Mouse (Mus musculus) heart, embryonic 14.5 days (tissue): ENCODE measurements around the gene Tbp. TPM values are rescaled to one million over a fixed set of nuclear protein-coding genes. Genes with fewer than 3 reads are reported as not detected.

ENCODE experiments used
- ATAC-seq: fragments of 200-750 bp; cut with Nextera tagmentation; 2 replicates; pipeline ENCODE4 v1.8.0; 2017; ENCODE audit warnings: low read depth, moderate TSS enrichment; ENCODE audit not compliant: insufficient number of reproducible peaks, insufficient read depth, low FRiP score
- H3K27ac ChIP-seq, 2 experiments: fragments of 200-500 bp in 1 of 2; fragments of 300-500 bp in 1 of 2; sonication (generic) in 1 of 2; replicated peaks in 1 of 2; 2 replicates each; pipeline ENCODE4 v1.5.1; 2012 to 2014; ENCODE audit warnings: low read depth in 2 of 2, low read length in 2 of 2, control low read depth in 1 of 2, mild to moderate bottlenecking in 1 of 2, mixed read lengths in 1 of 2; ENCODE audit not compliant: control insufficient read depth in 1 of 2, insufficient read depth in 1 of 2
- H3K27me3 ChIP-seq: fragments of 300-500 bp; sonication (generic); 2 replicates; pipeline ENCODE4 v1.6.1; 2014; ENCODE audit warnings: mild to moderate bottlenecking, low read length, control low read depth; ENCODE audit not compliant: control insufficient read depth, insufficient read depth
- H3K36me3 ChIP-seq: fragments of 300-500 bp; sonication (generic); 2 replicates; pipeline ENCODE4 v1.6.1; 2014; ENCODE audit warnings: mild to moderate bottlenecking, control low read depth, low read length, mixed read lengths; ENCODE audit not compliant: control insufficient read depth, insufficient read depth
- H3K4me1 ChIP-seq, 2 experiments: fragments of 200-500 bp in 1 of 2; fragments of 300-500 bp in 1 of 2; sonication (generic) in 1 of 2; 2 replicates each; pipeline ENCODE4 v1.6.1; 2012 to 2014; ENCODE audit warnings: low read length in 2 of 2, control low read depth in 1 of 2, mixed read lengths in 1 of 2; ENCODE audit not compliant: control insufficient read depth in 2 of 2, insufficient read depth in 2 of 2
- H3K4me2 ChIP-seq: fragments of 300-500 bp; sonication (generic); 2 replicates; pipeline ENCODE4 v1.6.1; 2014; ENCODE audit warnings: mild to moderate bottlenecking, low read length
- H3K4me3 ChIP-seq, 2 experiments: fragments of 200-500 bp in 1 of 2; fragments of 300-500 bp in 1 of 2; sonication (generic) in 1 of 2; 2 replicates each; pipeline ENCODE4 v1.5.1; 2012 to 2014; ENCODE audit warnings: low read length in 2 of 2, mild to moderate bottlenecking in 2 of 2, control low read depth in 1 of 2, low read depth in 1 of 2, moderate library complexity in 1 of 2; ENCODE audit not compliant: control insufficient read depth in 1 of 2, insufficient read depth in 1 of 2
- H3K9ac ChIP-seq: fragments of 300-500 bp; sonication (generic); 2 replicates; pipeline ENCODE4 v1.6.1; 2014; ENCODE audit warnings: mild to moderate bottlenecking, low read length
- H3K9me3 ChIP-seq: fragments of 300-500 bp; sonication (generic); 2 replicates; pipeline ENCODE4 v1.6.1; 2016; ENCODE audit warnings: low read length, control low read depth; ENCODE audit not compliant: control insufficient read depth
- WGBS: fragments of 180-500 bp; shearing (Covaris S2); extraction: QIAGEN DNeasy Blood & Tissue Kit; methylation state at CpG from one replicate; pipeline ENCODE4 v1.1.7; 2014; 5-methylcytosine and 5-hydroxymethylcytosine counted together
- polyA plus RNA-seq: library from polyadenylated mRNA; unstranded; fragments of >200 nt; fragmentation: Nextera tagmentation; extraction: Ambion mirVana; gene quantifications from 2 replicates; pipeline ENCODE4 v1.2.1, GENCODE M21; 2014

The Tbp gene
- polyA plus RNA-seq, 1 experiment from 2014 or later = 32.1 TPM

DNA sequence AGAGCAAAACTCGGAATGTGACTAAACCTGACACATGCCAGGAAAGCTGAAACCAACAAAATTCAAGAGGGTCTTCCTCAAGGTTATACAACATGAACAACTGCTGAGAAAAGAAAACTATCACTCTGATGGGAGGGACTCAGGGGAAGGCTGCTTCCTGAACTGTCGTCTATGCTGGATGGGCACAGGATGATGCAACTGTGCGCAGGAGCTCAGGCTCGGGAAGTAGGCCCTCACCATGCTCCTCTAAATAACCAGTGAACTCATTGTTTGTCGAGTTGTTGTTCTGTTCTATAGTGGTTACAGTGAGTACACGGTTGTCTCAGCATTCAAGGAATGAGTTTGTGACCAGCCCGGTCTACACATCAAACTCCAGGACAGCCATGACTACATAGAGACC, 9.1 kb upstream of the Tbp start:
- no peak for ATAC-seq
- peaks cover 61% of the 10 kb centered on the region for H3K36me3 ChIP-seq
- H3K4me1 ChIP-seq = peaks cover 0 to 7% of the 10 kb centered on the region in 2 experiments; a peak in 1 of 4 replicates
- no peak overlapping the region for H3K9ac ChIP-seq
- H3K9me3 ChIP-seq = no peaks in the 10 kb centered on the region
- H3K4me3 ChIP-seq = no peak overlapping the region
- no peaks in the 10 kb centered on the region for H3K27me3 ChIP-seq
- 73% methylated on average over 7 of the region's 7 CpGs for WGBS
- H3K4me2 ChIP-seq = no peak overlapping the region
- peak overlapping the region in 1 of 2 experiments; percentile 2; a peak in 1 of 4 replicates for H3K27ac ChIP-seq

DNA sequence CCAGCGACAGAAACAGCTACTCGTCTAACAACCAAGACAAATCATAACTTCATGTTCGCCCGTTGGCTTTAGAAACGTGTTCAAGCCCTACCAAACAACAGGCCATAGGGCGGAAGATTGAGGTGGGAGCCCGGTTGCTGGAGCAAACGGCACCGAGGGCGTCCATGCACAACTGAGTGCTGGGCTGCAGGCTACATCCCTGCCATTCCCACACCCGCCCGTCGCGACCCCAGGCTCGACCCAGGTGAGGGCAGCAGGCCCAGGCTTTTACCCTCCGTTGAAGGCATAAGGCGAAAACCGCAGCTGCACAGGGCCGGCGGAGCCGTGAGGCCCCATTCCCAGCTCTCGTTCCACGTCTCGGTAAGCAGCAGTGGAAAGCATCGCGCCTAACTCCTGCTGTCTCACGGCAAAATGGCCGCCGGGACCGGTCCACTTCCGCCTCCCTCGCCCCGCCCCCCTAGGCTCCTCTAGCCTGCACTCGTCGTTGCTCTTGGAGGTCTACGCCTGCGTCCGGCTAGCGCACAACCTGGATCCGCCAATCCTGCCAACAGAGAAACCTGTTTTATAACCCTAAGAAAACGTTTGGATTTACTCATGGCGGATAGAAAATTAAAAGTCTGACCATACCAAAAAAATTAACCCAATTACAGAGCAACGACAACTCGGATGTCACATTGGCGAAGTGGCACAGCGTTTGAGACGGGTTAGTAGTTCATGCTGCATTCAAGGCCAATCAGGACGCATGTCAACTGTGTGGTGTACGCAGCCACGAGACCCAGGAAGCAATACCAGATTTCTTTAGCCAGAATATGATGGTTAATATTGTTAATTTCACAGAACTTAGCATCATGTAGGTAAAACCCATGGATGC, 1.6 kb upstream of the Tbp start:
- Histone ChIP-seq H3K4me3 (peak overlapping the region; percentile 78 to 87), H3K4me2 (peak overlapping the region; percentile 90), H3K36me3 (peaks cover 30% of the 10 kb centered on the region), H3K27me3 (no peaks in the 10 kb centered on the region), H3K4me1 (peaks cover 0 to 32% of the 10 kb centered on the region in 2 experiments; a peak in 3 of 4 replicates), H3K9me3 (no peaks in the 10 kb centered on the region), H3K27ac (peak overlapping the region; percentile 86 to 93), H3K9ac (peak overlapping the region; percentile 88)
- ATAC-seq = peak; percentile 91
- under 1% methylated on average over 50 of the region's 50 CpGs for WGBS

DNA sequence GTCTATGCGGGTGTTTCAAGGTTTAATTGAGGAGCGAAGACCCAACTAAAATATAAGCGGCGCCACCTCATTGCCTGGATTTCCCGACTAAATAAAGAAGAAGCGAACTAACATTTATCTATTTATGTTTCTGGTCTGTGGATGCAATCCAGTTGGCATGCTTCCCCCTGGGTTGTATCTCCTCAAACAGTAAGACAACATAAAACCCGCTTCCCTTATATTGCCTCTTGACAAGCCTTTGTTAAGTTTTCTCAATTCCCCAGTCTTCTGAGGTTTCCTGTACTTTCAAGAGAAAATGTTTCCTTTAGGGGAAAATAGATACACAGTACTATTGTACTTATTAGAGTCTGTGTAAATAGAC, 955 bp upstream of the Tbp start:
- H3K9ac ChIP-seq = peak overlapping the region; percentile 88
- 32% methylated on average over 7 of the region's 7 CpGs for WGBS
- H3K27me3 ChIP-seq = no peaks in the 10 kb centered on the region
- no peak for ATAC-seq
- H3K4me1 ChIP-seq = peaks cover 0 to 32% of the 10 kb centered on the region in 2 experiments; a peak in 3 of 4 replicates
- no peaks in the 10 kb centered on the region for H3K9me3 ChIP-seq
- H3K27ac ChIP-seq = peak overlapping the region; percentile 66 to 86; a peak in 2 of 4 replicates
- peak overlapping the region; percentile 78 to 87; a peak in 3 of 4 replicates for H3K4me3 ChIP-seq
- H3K4me2 ChIP-seq = peak overlapping the region; percentile 90
- peaks cover 30% of the 10 kb centered on the region for H3K36me3 ChIP-seq

DNA sequence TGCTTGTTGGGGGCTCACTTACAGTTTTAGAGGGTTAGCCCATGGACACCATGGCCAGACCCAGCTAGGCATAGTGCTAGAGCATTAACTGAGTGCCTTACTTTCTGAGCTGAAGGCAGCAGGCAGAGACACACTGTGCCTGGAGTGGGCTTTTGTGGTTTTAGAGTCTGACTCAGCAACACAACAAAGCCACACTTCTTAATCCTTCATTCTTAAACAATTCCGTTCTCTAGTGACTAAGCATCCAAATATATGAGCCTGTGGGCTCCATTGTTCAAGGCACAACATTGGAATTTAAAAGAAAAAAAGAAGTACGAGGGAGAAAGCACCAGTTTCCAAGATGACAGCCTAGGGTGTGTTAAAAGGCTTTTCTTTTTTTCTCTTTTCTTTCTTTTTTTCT, 11.0 kb downstream of the Tbp start:
- ATAC-seq = no peak
- H3K4me2 ChIP-seq = no peak overlapping the region
- WGBS = 96% methylated on average over 2 of the region's 2 CpGs
- H3K9me3 ChIP-seq = peaks cover 4% of the 10 kb centered on the region; the same call in 1 of the 2 replicates
- no peak overlapping the region for H3K9ac ChIP-seq
- H3K4me1 ChIP-seq = no peaks in the 10 kb centered on the region
- H3K27ac ChIP-seq = no peak overlapping the region
- peaks cover 99% of the 10 kb centered on the region for H3K36me3 ChIP-seq
- no peak overlapping the region for H3K4me3 ChIP-seq
- H3K27me3 ChIP-seq = no peaks in the 10 kb centered on the region

DNA sequence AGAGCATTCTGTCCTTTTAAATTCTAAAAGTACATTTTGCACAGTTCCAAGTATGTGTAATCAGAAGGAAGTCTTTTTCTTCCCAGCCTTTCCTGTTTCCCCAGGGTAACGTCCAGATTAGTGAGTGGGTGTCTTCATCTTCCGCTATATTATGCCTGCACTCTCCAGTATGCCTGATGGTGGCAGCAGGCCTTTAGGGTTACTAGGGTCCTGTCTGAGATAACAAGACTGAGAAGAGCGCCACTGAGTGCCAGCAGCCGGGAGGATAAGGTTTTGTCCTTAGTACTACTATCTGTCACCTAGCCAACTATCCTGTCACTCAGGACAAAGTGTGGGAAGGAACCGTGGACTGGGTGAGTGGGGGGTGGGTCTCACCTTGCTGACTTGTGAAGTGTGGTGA, 18.1 kb downstream of the Tbp start:
- ATAC-seq = no peak
- Histone ChIP-seq H3K9me3 (no peaks in the 10 kb centered on the region), H3K36me3 (peaks cover 99% of the 10 kb centered on the region), H3K4me1 (no peaks in the 10 kb centered on the region), H3K9ac (no peak overlapping the region), H3K27me3 (no peaks in the 10 kb centered on the region), H3K4me2 (no peak overlapping the region), H3K27ac (no peak overlapping the region), H3K4me3 (no peak overlapping the region)
- 31% methylated on average over 5 of the region's 5 CpGs for WGBS

DNA sequence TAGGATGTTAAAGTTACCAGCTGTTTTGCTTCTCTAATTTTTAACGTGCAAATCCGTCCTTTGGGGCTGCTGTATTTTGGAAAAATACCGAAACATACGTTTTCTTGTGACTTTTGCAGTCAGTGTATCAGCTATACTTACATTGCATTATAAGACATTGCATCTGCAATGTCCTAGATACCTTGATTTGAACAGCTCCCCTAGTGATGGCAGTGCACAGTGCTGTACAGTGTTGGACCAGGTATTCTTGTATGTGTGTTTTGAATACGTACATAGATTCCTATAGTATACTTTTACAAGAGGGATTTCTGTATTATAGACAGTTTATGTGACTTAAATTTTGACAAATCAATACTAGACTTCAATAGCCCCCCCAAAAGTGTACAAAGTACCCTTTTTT, 18.5 kb downstream of the Tbp start:
- ATAC-seq = no peak
- WGBS = 86% methylated on average over 5 of the region's 5 CpGs
- peaks cover 100% of the 10 kb centered on the region for H3K36me3 ChIP-seq

DNA sequence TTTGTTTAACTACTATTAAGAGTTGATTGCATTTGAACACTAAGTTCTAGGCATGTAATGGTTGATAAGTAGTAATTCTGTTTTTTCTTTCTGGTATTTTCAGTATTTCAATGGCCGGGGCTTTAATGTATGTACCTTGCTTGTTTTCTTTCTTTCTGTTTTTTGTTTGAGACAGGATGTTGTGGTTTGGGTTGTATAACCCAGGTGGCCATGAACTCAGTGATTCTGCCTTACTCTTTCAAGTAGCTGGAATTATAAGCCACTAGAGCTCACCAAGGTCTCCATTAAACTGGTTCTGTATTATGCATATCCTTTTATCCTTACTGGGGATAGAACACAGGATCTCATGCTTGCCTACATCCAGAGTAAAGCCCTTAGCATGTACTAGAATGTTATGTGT, 19.1 kb downstream of the Tbp start:
- Histone ChIP-seq H3K36me3 (peaks cover 99% of the 10 kb centered on the region), H3K27me3 (no peaks in the 10 kb centered on the region), H3K9me3 (no peaks in the 10 kb centered on the region), H3K4me1 (no peaks in the 10 kb centered on the region), H3K9ac (no peak overlapping the region), H3K4me2 (no peak overlapping the region), H3K27ac (no peak overlapping the region), H3K4me3 (no peak overlapping the region)
- ATAC-seq = no peak
- 88% methylated on average over 1 of the region's 1 CpGs for WGBS

More for the DNA sequence above, 18.5 kb downstream of the Tbp start:
- Histone ChIP-seq H3K27me3 (no peaks in the 10 kb centered on the region), H3K4me3 (no peak overlapping the region), H3K9ac (no peak overlapping the region), H3K27ac (no peak overlapping the region), H3K4me2 (no peak overlapping the region), H3K9me3 (no peaks in the 10 kb centered on the region), H3K4me1 (no peaks in the 10 kb centered on the region)
